Mouse (Mus musculus) gastrocnemius, postnatal 14 days (tissue): ENCODE measurements around the gene Rbfox3. TPM values are rescaled to one million over a fixed set of nuclear protein-coding genes. Genes with fewer than 3 reads are reported as not detected.

Experiments used
- DNase-seq: peaks from one replicate; pipeline ENCODE4 v3.0.0; 2021; ENCODE audit warnings: mixed read lengths
- intact Hi-C: fragments of 180-260 bp; cut with DNase I; formaldehyde crosslinking; loops from one replicate; pipeline ENCODE4 v1.15.1; 2025; ENCODE audit warnings: low total_unique reads
- total RNA-seq, 2 experiments: library from RNA; stranded (reverse); gene quantifications; 2 replicates each; pipeline ENCODE4 v1.2.3; 2021

Rbfox3 gene
- total RNA-seq, 2 experiments from 2014 or later = 0.20 to 0.27 TPM

DNA sequence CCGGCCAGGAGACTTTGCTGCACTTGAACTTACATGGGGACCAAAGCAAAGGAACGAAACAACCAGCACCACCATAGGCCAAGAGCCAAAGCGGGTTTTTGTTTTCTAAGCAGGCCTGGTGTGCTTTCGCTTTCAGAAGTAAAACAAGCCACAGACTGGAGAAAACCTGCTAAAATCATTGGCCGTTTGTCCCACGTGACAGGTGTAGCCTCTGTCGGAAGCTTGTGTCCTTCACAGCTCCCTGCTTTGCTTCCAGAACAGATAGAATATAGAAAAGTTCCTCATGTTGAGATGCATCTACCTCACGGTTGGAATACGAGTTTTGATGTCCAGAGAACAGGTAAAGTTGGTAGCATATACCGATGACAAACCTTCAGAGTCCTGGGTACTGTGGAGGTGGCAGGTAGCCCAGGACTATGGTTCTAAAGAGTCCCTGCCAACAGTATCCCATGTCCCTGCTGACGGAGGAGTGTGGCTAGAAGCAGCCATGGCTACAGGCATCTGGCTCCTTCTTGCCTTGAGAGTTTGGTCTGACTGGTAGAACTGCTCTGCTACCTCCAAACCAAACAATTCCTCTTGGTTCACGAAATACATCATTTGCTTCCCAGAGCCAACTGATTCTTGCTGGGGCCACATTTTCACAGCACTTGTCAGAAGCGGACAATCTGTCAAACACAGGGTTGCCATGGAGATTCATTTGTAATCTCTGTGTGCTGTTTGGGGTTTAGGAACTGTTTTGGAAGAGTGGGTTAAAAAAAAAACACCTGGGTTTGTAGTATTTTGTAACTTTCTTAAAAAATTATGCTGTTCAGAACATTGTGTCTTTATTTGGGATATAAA is 258.8 kb downstream of the Rbfox3 start:
- no peak for DNase-seq
- intact Hi-C loops = no loop called here

DNA sequence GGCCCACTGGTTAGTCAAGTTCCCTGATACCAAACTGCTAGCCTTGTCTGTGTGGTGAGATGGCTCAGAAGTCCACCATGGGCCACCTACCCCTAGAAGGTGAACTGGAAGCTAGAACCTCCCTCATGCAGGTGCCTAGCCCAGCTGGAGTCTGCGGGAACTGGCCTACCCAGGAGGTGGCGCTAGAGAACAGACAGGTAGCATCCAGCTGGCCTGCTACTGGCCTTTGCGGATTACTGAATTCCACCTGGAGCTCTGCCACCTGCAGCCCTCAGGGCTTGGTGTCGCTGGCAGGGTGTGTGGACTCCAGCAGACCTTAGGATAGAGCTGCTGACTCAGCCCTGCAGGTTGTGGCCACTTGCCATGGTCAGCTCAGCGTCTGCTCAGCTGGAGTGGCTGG is 263.0 kb downstream of the Rbfox3 start:
- intact Hi-C loops = loop anchor here (5.0 kb wide), 1 partner anchor 94 kb away; no protein-coding TSS in a partner anchor
- DNase-seq = peak; percentile 58

DNA sequence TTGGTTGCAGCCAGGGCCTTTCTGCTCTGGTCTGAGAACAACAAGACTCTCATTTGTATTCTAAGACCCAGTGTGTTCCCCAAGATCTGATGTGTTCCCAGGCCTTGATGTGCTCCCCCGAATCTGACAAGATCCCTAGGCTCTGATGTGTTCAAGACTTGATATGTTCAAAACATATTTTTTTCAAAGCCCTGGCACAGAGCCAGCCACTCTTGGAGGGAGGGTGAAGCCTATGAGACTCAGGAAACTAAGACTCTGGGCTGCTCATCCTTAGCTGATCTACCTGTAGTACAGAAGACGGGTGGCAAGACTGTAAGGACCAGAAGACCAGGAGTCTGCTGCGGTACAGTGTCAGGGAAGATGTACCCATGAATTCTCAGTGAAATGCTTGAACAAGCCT is 264.5 kb downstream of the Rbfox3 start:
- intact Hi-C loops = loop anchor here (5.0 kb wide), 1 partner anchor 95 kb away; no protein-coding TSS in a partner anchor
- no peak for DNase-seq

DNA sequence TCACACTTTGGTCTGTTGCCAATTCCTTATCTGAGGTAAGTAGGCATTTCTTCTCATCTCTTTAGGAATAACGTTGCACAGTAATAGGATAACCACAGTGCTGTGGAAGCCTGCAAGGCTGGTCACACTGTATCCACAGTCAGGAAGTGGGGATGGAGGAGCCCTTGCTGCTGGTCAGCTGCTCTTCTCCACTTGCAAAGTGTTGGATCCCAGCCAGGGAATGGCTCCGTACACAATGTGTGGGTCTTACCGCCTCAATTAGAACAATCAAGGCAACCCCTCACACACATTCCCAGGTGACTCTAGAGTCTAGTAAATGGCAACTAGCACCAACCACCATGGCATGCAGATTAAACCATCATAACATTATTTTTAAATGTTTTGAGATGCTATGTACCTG is 266.2 kb downstream of the Rbfox3 start:
- intact Hi-C loops = loop anchor here (5.0 kb wide), 1 partner anchor 97 kb away; no protein-coding TSS in a partner anchor
- no peak for DNase-seq

DNA sequence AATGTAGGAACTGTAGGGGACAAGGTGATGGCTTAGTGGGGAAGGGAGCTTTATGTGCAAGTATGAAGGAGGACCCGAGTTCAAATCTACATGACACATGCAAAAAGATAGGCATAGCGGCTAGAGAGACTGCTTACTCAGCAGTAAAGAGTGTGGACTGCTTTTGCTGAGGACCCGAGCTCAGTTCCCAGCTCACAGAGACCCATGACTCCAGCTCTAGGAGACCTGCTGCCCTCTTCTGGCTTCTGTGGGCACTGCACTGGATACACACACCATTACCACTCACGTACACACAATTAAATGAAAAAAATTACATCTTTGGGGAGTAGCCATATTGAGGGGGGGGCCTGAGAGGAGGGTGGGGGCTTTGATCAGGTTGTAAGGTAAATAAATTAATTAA is 270.7 kb downstream of the Rbfox3 start:
- intact Hi-C loops = no loop called here
- DNase-seq = no peak

DNA sequence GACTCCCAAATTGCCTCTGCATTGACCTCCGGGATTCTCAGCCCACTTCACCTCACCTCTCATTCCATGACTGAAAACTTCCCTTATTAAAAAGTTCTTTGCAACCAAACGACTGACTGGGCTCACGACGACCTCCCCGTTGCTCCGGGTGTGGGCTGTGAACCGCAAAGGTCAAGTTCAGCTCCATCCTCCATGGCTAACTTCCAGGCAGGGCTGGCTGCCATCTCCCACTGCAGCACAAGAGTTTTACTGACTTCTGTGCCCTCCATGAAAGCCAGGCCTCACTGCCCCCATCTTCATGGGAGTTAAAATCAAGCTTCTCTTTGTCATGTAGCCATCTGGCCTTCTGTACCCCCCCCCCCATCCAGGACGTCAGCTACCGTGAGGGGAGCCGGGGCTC is 273.7 kb downstream of the Rbfox3 start:
- DNase-seq = no peak
- intact Hi-C loops = no loop called here

DNA sequence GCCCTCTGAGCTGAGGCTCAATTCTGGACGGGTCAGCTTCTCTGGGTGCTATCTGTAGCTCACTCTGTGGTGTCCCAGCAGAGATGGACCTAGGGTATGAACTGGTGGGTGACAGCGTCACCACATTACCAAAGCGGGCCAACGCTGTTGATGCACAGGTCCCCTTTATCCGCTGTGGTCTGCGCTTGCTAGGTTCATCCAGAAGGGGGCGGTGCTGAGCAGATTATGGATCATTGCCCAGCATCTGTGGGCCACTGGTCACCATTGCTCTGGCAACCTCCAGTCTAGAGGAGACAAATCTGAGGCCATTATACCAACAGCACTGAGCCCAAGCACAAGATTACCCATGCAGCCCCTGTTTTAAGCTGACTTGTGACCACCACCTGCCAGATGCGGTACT is 276.8 kb downstream of the Rbfox3 start:
- peak; percentile 9 for DNase-seq
- intact Hi-C loops = no loop called here

DNA sequence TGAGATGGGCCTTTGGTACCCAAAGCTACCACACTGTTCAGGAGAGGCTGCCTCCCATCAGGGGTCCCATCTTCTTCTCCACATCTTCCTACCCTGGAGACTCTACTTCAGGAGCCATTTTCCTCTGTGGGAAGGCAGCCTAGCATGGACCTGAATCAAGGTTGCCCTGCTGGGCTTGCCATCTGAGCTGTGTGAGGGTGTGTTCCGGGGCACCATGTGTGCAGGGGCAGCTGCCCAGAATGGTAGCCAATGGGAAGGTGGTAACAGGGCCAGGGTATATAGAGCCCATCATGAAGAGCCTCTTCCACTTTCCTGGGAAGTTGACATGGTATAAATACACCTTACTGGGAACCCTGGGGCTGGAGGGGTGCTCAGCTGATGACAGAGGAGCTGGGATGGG is 281.7 kb downstream of the Rbfox3 start:
- intact Hi-C loops = no loop called here
- DNase-seq = no peak

DNA sequence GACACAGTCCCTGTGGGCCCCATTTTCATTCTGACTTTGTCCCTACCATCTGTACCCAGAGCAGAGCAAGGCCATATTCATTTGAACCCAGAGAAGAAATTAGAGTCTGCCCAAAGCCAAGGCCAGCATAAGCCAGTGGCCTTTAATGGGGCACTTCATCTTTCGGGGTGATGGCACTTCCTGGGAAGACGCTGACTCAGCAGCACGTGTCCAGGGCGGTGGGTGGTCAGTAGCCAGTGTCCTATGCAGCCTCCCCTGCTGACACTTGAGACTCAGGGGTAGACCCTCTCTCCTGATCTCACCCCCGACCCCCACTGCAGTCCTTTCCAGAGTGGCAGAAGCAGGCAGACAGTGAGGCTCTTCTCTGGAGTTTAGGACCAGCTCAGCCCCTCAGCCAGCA is 283.9 kb downstream of the Rbfox3 start:
- intact Hi-C loops = no loop called here
- DNase-seq = no peak

DNA sequence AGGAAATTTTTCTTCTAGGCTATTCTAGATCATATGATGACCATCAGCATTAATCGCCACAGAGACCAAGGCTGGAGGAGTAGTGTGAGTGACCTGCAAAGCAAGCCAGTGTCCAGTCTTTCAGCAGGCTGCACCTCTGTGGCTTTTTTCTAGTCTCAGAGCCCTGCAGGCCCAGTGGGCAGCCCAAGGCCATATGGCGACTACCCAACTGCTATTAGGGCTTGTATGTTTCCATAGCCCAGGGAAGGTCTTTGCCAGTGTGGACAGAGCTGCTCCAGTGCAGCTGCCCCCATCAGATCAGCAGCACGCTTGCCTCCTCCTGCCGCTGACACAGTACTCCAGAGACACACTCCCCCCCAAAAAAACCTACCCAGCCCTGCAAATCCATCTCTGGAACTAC is 290.5 kb downstream of the Rbfox3 start:
- intact Hi-C loops = no loop called here
- no peak for DNase-seq

DNA sequence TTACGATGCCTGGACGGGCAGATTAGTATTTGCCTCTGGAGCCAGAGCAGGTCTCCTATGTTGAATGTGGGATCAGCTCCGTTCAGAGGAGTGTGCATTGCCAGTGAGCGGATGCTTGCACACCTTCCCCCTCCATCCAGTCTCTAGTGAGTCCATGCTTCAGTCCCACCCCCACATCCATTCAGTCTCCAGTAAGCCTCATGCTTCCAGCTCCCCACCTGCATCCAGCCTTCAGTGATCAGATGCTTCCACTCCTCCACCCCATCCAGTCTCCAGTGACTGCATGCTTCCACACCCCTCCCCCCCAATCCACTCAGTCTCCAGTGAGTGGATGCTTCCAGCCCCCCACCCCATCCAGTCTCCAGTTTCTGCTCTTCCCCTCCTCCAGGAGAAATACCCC is 297.3 kb downstream of the Rbfox3 start:
- intact Hi-C loops = no loop called here

DNA sequence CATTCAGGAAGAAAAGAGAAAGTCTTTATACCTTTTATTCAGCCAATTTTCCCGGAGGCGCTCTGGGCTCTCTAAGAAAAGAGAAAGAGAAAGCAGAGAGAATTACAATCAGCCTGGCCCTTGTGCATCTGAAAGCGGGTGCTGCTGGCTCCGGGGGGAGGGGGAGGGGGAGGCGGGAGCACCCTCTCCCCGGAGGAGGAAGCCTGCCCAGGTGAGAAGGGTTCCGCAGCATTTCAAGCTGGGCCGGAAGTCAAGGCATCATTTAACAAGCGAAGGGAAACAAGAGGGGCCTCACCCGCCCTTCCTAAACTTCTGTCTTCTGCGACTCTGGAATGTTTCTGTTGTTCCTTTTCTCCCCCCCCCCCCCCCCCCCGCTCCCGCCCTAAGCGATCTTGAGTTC is 301.3 kb downstream of the Rbfox3 start:
- intact Hi-C loops = no loop called here
- no peak for DNase-seq

More for the DNA sequence above, 297.3 kb downstream of the Rbfox3 start:
- DNase-seq = no peak

DNA sequence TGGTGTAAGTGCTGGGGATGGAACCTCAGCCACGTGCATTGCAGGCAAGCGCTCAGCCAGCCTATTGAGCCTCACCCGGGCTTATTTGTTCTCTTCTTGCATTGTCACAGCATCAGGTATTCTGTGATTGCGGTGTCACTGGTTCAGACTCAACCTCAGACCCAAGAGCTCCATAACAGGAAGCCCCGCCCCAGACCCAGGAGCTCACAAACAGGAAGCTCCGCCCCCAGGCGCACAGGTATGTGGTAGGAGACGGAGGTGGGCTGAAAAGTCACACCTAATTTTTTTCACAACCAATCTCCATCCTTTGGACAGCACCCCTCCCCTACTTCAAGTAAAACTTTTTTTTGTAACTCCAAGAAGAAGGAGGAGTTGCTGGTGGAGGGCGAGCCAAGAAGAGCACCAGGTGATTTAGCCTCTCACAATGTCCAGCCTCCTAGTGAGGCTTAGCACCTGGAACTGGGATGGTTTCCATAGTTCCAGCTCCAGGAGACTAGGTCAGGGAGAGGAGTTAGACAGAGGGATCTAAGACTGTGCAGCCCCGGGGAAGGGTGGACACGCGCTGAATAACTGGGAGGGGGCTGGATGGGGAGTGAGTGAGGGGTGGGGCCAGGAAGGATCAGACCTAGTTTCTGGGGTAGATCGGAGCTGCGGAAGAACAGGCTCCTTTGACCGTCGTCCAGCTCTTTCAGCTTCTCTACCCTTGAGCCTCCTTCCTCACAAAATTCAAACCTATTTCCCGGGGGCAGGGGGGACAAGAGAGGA is 302.0 kb downstream of the Rbfox3 start:
- intact Hi-C loops = no loop called here
- DNase-seq = no peak

DNA sequence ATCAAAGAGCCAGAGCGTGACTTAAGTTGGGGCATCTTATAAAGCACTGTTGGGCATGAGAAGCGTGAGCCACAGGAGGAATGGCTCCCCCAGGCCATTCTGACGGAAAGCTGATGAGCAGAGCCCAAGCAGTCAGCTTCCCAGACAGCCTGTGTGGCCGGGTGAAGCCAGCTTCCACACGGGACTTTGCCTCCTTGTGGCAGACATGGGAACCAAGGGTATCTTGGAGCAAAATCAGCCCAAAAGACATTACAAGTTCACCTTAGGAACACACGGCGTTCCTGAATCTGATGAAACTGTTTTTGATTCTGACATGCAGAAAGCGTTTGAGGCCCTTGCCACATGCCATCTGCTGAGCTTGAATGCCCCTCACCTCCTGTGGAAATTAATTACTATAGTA is 303.5 kb downstream of the Rbfox3 start:
- DNase-seq = no peak
- intact Hi-C loops = no loop called here

DNA sequence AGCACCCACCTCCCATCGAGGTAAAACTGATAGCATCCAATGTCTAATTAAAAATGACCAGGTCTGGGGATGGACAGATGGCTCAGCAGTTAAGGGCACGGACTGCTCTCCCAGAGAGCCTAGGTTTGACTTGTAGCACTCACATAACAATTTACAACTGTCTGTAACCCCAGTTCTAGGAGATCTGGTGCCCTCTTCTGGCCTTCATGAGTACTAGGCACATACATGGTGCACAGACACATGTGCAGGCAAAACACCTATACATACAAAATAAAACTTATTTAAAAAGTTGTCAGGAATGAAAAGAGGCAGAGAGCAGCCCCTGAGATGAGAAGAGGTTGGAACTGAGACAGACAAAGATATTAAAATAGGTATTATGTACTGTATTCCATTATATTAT is 305.8 kb downstream of the Rbfox3 start:
- intact Hi-C loops = no loop called here

DNA sequence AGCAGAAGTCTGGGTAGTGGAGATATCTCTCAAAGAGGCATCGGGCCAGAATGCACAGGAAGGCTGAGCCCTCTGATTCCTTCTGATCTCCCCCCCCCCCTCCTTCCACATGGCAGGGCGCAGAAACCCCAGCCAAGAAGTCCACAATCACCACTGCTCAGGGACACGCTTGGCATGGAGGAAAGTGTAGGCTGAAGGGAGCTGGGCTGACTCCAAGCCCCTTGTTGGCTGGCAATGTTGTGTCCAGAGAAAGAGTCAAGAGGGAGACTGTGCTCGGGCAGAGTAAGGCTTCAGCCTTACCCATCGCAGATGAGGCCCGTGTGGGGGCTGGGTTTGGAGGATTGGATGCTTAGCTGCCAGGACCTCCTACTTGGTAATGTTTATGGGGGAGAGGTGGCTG is 307.2 kb downstream of the Rbfox3 start:
- no peak for DNase-seq
- intact Hi-C loops = no loop called here

More for the DNA sequence above, 305.8 kb downstream of the Rbfox3 start:
- DNase-seq = no peak

DNA sequence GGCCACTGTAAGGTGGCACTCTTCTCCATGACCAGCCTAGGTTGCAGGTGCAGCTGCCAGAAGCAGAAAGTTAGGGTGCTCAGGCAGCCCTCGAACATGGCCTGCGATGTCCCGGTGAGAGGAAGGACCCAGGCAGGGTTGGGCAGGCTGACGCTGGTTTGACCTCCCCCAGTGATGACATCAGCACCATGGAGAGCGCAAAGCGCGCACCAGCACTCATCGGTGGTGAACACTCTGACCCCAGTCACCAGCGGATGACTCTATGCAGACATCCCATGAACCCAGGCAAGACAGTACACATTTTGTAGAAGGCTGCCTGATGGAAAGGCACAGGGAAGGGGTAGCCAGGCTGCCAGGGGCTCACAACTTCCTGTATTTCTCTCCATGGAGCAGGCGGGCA is 308.3 kb downstream of the Rbfox3 start:
- peak; percentile 26 for DNase-seq
- intact Hi-C loops = no loop called here

DNA sequence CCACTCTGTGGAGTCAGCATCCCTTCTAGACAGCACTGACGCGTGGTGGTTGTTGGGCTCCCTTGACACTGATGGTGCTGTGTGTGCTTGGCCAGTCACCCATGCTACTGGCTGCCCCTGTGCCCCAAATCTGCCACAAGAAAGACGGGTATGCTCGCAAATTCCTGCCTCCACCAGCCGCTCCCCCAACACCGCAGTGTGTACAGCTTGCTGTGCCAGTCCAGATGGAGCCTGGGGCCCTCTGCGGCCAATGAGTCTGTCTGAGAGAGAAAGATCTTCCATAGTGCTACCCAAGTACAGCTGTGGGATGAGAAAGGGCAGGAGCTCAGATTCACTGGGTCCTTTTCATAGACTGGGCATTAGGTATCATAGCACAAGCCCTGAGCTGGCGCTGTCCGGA is 309.9 kb downstream of the Rbfox3 start:
- intact Hi-C loops = no loop called here
- DNase-seq = no peak

DNA sequence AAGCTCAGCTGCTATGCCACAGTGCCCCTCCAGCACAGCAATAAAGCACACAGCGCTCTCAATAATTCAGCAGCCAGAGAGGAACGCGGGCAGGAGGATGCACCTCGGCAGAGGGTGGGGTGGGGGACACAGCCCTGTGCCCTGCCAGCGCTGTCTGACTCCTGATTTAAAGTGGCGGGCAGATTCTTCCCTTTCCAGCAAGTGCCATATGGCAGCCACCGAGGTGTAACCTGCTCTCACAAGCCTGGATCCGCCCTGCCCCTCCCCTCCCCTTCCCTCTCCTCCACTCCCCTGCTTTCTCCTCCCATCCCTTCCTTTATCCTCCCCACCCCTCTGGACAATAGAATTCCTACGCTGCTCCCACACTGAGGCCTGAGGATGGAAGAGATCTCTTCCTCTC is 311.2 kb downstream of the Rbfox3 start:
- intact Hi-C loops = no loop called here
- DNase-seq = no peak

DNA sequence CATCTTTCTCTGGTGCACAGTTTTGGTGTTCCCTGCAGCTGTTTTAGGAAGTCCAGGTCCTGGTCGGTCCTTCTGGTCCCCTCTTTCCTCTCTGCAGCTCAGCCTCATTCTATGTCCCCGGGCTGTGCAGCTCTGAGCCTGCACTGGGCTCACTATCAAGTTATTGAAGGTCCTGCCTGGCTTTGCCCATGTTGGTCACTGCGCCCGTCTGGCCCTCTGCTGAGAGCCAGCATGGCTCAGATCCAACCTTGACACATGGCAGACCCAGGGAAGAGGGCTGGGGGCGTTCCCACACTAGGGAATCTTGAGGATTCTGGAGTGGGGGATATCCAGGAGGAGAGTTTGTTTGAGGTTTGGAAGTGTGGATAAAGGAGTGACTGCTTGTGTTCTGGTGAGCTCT is 312.7 kb downstream of the Rbfox3 start:
- intact Hi-C loops = no loop called here
- no peak for DNase-seq

DNA sequence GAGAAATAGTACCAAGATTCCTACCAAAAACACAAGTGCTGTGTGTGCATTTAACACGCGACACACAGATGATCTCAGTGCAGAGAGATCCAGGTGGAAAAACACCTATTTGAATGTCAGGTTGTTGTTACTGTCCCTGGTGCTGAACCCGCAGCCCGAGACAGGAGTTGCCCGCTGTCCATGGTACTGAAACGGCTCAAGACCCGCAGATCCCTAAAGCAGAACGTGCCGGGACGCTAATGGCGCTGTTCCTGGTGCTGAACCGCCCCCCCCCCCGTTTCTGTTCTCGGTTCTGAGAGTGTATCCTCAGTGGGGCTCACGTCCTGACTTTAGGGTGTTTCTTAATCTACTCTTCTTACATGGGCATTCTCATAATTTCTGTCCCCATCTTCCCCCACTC is 326.6 kb downstream of the Rbfox3 start:
- peak; percentile 80 for DNase-seq
- intact Hi-C loops = no loop called here
